Mouse (Mus musculus) liver, embryonic 14.5 days (tissue): ENCODE measurements around the gene Tada1.

Experiments
- CTCF ChIP-seq: IDR thresholded peaks from 2 replicates; pipeline ENCODE4 v1.5.1; 2016; ENCODE audit warnings: antibody characterized with exemption, low read depth, control low read depth
- EP300 ChIP-seq: IDR thresholded peaks from 2 replicates; pipeline ENCODE4 v1.6.1; 2016; ENCODE audit warnings: antibody characterized with exemption, low read depth

DNA sequence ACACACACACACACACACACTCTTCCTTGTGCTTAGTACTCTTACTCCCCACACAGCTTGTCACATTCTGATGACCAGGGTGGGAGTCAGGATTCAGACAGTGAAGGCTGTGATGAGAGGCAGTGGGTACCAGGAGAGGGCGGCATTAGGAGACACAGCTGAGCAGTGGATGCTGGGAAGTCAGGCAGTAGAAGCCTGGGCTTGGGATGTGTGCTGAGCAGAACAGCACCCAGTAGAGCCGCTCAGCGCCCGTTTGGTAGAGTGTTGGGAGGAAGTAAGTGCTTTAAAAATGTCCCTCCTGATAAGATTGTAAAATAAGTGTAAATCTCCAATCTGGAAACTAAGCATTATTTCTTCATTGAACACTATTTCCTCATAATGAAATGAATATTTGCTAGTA is 3.7 kb downstream of the Tada1 start:
- TF ChIP-seq CTCF, result no peak
- no peak for TF ChIP-seq EP300
